Mouse (Mus musculus): Measurements from ENCODE around the gene Fzd9. TPM values are rescaled to one million over a fixed set of nuclear protein-coding genes. Genes with fewer than 3 reads are reported as not detected.

The Fzd9 gene
- 1 to 10 TPM; 4.7 to 7.4 (median 5.7) TPM for total RNA-seq (2022)

DNA sequence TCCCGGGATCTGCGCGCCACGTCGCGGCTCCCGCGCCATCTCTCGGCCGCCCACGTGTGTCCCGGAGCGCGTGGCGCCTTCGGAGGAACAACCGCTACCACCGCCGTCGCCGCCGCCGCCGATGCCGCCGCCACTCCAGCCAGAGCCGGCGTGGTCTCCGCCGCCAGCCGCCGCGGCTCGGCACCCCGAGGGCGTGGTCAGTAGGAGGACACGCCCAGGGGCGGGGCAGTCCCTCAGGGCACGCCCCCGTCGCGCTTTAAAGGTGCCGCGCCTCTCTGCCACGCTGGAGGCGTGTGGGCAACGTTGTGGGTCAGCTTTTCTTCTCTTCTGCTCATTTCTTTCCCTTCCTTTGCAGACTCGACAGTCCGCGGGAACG is at the start of gene Fzd9:
TSS of gene Fzd9 (minus strand) at position 152 of the 376 bp plus-strand sequence.
- peak; percentile 47 to 75 for DNase-seq (ENCODE audit: low spot score in 2 of 2)

DNA sequence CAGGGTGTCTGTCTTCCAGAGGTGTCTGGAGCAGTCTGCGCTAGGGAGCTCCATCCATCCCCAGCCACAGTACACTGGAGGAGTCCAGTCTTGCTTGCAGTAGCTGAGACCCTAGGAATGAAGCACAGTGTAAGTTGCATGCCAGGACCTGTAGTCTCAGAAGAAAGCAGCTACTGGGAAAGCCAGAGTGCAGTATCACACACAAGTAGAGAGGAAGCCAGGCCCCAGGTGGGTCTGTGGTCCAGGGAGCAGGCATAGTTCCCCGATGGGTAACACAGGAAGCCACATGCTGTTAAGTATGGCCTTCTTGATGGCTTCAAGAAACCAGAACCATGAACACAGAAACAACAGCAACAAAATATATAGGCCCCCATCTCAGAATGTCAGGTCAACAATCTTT is 41.0 kb upstream of the Fzd9 start:
- no peak for DNase-seq (ENCODE audit: low spot score in 2 of 2)

GRCm38 (mm10) chr5:135291193-135291592 is 40.2 kb upstream of the Fzd9 start:
- no peak for DNase-seq (ENCODE audit: low spot score in 2 of 2)

DNA sequence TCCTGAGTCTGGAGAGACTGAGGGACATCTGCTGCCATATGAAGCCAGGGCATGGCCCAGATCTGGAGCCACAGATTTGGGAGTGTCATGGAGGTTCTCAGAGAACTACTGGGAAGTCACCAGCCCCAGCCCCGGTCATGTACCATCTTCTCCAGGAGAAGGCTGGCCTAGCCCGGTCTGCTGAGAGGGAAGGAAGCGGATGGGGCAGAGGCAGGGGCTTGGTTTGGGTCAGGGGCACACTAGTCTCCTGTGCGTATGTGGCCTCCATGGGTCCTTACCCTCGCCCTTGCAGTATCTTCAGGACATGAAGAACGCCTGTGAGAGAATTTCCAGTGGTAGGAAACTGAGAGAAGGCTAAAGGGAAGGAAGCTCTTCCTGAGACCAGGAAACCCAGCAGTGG is 39.7 kb upstream of the Fzd9 start:
- DNase-seq (ENCODE audit: low spot score in 2 of 2), result no peak

GRCm38 (mm10) chr5:135286926-135287325 is 35.9 kb upstream of the Fzd9 start:
- no peak for DNase-seq (ENCODE audit: low spot score in 2 of 2)

DNA sequence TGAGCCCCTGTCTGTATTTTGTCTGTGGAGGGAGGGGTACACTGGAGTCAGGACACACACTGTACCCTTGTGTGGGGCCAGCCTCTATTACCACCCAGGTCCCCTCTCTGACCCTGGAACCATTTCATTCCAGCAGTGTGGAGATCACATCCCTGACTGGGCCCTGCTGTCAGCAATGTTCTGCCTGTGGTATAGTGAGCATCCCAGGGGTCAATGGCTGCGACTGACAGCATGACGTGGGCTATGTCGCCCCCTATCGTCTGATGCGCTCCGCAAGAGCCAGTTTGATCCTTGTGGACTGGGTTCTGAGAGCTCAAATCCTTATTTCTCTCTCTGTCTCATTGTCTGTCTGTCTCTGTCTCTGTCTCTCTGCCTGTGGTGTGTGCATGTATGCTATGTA is 35.2 kb upstream of the Fzd9 start:
- peak; percentile 54 to 84 for DNase-seq (ENCODE audit: low spot score in 2 of 2)

GRCm38 (mm10) chr5:135285211-135285610 is 34.2 kb upstream of the Fzd9 start:
- no peak for DNase-seq (ENCODE audit: low spot score in 2 of 2)

- no peak for DNase-seq (ENCODE audit: low spot score in 2 of 2)
Measured at GRCm38 (mm10) chr5:135280226-135280625, 29.2 kb upstream of the Fzd9 start.

DNA sequence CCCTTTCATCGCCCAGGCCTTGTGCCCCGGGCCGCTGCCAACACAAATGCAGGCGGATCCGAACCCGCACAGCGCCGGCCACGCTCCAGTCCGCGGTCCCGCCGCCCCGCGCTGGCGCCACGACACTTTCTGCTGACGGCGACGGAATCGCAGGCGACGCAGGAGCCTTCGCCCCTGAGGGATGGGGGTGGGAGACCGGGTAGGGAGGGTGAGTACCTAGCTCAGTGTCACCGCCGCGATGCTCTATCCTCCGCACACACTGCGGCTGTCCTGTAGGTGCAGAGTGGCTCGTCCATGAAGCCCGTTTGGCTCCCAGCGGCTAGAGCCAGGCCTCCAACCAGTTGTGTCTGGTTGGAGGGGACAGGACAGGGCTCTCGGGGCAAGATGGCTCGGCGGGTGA is 25.6 kb upstream of the Fzd9 start:
- no peak for DNase-seq (ENCODE audit: low spot score in 2 of 2)

DNA sequence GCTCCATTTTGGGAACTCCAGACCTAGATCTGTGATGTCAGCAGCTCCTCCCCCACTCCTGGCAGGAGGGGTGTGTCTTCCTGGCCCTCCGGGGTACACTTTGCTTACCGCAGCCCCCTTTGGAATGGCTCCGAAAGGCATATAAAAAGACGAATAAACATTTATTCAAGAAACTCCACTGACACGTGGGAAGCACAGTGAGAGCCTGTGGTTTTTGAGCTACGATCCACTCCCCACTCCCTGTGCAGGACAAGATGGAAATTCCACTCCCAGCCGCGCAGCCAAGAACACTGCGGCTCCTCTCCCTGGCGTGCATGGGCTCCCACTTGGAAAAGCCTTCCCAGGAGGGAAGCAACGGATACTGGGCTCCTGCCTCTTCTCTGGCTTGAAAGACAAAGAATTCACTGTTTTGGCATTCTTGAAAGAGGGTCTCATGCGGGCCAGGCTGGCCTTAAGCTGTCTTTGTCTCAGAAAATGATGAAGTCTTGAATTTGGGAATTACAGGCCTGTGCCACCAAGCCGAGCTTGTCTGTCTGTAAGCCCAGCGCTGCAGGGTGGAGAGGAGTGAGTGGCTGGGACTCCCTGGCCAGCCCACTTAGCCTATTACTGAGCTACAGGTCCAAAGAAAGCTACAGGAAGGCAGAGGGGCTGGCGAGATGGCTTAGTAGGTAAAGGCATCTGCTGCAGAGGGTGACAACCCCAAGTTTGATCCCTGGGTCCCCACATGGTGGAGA is 23.8 kb upstream of the Fzd9 start:
- DNase-seq (ENCODE audit: low spot score in 2 of 2), result no peak

- DNase-seq (ENCODE audit: low spot score in 2 of 2), result peak; percentile 52 to 67
Measured at GRCm38 (mm10) chr5:135271563-135272165, 20.6 kb upstream of the Fzd9 start.

GRCm38 (mm10) chr5:135270361-135270760 is 19.3 kb upstream of the Fzd9 start:
- DNase-seq (ENCODE audit: low spot score in 2 of 2), result no peak

DNA sequence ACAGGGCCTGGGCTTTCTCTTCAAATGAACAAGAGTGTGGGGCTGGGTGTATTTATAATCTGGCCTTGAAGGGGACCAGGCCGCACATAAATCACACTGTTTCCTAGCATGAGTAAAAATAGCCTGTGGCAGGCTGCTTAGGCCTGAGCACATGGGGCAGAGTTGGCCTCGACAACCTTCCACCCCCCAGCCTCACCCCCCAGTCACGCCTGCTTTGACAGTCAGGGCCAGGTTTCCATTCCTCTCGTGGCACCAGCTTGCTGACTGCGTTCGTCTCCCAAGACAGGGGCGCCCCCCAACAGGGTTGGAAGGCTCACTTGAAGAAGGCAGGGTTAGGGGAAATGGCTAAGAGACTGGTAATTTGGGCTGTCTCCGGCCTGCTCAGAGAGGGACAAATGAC is 18.4 kb upstream of the Fzd9 start:
- no peak for DNase-seq (ENCODE audit: low spot score in 2 of 2)

DNA sequence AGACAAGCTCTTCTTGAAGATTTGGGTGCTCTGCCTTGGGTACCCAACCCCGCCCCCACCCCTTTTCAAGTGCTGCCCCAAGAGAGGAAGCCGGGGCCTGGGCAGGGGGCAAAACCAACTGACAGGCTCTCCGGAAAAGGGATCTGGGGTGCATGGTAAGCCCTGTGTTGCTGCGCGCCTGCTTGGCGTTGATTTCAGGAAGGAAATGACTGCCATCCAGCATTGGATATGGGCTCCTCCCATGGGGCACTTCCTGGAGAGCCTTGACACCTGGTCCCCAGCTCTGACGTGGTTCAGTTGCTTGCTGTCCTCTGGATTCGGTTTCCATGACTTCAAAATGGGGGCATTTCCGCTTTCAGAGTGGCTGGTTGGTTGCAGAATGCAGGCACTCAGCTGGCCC is 13.5 kb upstream of the Fzd9 start:
- DNase-seq (ENCODE audit: low spot score in 2 of 2), result no peak

DNA sequence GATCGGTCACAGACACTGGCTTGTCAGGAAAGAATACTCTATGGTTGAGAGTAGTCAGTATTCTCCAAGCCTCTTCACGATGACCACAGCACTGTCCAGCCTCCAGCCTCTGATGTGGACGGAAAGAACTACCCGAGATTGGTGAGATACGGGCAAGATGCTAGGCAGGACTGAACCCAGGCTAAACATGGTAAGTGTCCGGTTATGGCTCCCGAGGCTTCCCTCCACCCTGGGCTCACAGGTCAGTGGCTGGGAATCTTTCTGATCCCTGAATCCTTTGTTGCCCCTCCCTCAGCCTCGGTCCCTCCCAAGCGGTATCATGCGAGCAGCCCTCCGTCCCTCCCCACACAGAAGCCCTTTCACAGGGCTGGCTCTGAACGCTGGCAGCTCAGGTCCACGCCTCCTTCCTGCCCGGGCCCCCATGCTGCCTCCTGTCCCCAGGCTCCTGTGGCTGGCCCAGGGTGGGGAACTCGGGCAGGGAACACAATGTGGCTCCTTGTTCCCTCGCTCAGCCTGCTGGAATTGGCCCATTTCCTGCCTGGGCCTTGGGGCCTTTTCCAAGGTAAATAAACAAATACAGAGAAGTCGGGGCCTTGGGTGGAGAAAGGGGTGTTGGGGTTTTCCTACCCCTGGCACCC is 13.0 kb upstream of the Fzd9 start:
- DNase-seq (ENCODE audit: low spot score in 2 of 2), result peak; percentile 50 to 71

- DNase-seq (ENCODE audit: low spot score in 2 of 2), result no peak
Measured at GRCm38 (mm10) chr5:135258280-135259150, 7.5 kb upstream of the Fzd9 start.

DNA sequence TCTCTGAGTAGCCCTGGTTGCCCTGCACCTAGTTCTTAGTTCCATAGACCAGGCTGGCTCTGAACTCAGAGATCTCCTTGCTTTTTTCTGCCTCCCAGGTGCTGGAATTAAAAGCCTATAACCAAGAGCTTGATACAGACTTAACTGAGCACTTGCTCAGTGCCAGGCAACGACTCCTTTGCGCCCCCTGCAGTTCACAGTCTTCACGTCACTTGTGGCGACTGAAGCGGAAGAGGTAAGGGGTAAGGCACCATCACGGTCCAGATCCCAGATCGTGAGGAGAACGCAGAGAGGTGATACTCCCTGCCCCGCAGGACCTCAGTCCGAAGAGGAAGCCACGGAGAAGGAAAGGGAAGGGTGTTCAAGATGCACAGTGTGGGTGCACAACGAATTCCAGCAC is 6.5 kb upstream of the Fzd9 start:
- no peak for DNase-seq (ENCODE audit: low spot score in 2 of 2)

- no peak for DNase-seq (ENCODE audit: low spot score in 2 of 2)
Measured at GRCm38 (mm10) chr5:135256166-135256565, 5.1 kb upstream of the Fzd9 start.

DNA sequence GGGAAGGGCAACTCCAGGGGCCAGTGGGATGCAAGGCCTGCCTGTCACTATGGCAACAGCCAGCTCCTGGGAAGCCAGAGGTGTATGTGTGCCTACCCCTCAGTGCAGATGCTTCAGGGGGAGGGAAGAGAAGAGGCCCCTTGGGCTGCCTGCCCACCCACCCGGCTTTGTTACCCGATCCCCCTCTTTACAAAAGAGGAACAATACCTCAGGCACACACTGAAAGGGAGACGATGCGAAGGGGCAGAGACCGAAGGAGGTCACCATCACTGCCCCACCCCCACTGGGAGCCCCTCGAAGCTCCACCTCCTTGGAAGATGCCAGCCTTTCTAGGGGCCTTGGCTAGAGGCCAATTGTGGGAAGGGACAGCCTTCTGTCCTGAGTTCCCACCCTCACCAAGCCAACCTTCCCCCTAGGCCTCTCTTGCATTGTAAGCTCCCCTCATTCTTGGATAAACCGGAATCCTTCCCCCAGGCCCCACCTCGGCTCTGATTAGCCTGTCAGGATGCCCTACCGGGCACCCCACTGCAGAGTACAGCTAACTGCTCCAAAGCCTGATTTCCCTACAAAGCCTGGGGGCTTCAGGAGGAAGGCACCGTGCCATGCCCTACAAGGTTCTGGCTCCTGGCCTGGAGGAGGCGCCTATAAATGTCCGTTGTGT is 2.8 kb upstream of the Fzd9 start:
- DNase-seq (ENCODE audit: low spot score in 2 of 2), result no peak

- DNase-seq (ENCODE audit: low spot score in 2 of 2), result no peak
Measured at GRCm38 (mm10) chr5:135250186-135251078, 598 bp downstream of the Fzd9 start.
